Mouse (Mus musculus): Measurements from ENCODE around the gene Gpsm1. TPM values are rescaled to one million over a fixed set of nuclear protein-coding genes. Genes with fewer than 3 reads are reported as not detected.

The Gpsm1 gene
- polyA plus RNA-seq, 1 experiment: 195 TPM

DNA sequence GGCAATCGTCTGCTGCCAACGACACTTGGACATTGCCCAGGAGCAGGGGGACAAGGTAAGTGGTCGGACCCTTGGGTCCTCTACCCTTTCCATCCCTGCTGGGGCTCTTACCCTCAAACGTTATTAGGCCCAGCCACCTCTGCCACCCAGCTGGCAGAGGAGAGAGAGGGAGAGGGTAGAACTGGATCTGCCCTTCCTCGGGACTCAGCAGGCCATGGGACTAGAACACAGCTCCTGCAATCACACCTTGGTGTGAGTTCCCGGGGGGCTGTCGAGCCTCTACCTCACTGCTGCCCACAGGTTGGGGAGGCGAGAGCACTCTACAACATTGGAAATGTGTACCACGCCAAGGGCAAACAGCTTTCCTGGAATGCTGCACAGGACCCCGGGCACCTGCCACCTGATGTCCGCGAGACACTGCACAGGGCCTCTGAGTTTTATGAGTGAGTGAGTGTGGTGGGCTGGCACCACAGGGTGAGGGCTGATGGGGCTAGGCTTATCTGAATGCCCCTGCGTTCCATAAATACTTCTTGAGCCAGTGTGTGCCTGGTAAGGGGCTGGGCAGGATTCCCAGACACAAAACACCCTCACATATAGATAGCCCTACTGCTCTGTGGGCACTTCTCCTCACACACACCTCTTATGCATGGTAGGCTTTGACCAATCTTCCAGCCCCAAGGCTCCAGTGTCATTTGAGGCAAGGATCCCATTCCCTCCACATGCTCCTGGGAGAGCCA, 8.4 kb downstream of the Gpsm1 start:
- DNase-seq (ENCODE audit: low read depth): no peak
- TF ChIP-seq POLR2A (IDR thresholded peaks at IDR 0.05; ENCODE audit: borderline replicate concordance, extremely low read depth, insufficient read depth, insufficient read length, poor library complexity, severe bottlenecking) (no peak), CTCF (IDR thresholded peaks at IDR 0.05; ENCODE audit: borderline replicate concordance, extremely low read depth, insufficient read depth, insufficient read length) (no peak)

DNA sequence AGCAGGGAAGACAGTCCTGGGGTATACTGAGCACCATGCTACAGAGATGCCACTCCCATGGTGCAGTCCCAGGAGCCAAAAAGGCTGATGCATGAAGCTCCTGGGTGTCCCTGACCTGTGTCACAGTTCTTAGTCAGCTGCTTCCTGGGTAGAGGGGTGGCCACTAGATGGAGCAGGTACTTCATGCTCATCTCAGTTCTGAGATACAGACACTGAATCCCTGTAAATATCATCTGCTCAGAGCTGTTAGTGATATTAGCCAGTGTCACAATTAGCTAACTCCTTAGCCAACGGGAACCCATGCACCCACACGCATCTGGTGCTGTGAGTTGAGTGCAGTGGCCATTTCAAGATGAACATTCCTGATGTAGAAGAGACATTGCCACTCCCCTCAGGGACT, 9.6 kb downstream of the Gpsm1 start:
- DNase-seq (ENCODE audit: low read depth): no peak
- peak; percentile 29; the same call in 1 of the 2 replicates for TF ChIP-seq CTCF (IDR thresholded peaks at IDR 0.05; ENCODE audit: borderline replicate concordance, extremely low read depth, insufficient read depth, insufficient read length)
- no peak for TF ChIP-seq POLR2A (IDR thresholded peaks at IDR 0.05; ENCODE audit: borderline replicate concordance, extremely low read depth, insufficient read depth, insufficient read length, poor library complexity, severe bottlenecking)

DNA sequence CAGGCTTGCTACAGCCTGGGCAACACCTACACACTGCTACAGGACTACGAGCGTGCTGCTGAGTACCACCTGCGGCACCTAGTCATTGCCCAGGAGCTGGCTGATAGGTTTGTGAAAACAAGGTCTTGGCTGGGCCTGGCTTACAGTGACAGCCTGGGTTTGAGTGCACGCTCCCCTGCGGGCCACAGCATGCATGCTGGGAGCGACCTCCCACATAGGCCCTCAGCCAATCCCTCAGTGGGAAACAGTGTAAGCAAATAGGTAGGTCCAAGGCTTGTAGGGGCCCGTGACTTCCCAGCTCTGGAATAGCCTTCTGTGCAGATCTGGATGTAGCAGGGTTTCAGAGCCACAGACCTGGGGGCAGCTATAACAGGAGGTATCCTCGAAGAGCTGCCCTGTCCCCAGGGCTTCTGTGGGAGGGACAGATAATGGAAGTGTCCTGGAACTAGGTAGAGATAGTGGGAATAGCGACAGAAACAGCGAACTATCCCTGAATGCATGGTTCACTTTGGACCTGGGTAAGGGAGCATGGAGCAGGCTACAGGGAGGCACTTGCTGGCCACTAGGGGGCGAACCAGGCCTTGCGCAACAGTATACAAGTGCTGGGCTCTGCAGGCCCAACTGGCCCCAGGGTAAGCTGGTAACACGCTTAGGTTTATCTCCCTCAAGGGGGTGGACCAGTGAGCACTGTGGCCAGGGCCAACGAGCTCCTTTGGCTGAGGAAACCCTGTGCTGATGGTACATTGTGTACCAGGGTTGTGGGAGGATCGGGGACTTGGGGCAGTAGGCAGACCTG, 10.3 kb downstream of the Gpsm1 start:
- DNase-seq (ENCODE audit: low read depth): peak; percentile 79
- peak; percentile 92 for TF ChIP-seq CTCF (IDR thresholded peaks at IDR 0.05; ENCODE audit: borderline replicate concordance, extremely low read depth, insufficient read depth, insufficient read length)
- no peak for TF ChIP-seq POLR2A (IDR thresholded peaks at IDR 0.05; ENCODE audit: borderline replicate concordance, extremely low read depth, insufficient read depth, insufficient read length, poor library complexity, severe bottlenecking)

DNA sequence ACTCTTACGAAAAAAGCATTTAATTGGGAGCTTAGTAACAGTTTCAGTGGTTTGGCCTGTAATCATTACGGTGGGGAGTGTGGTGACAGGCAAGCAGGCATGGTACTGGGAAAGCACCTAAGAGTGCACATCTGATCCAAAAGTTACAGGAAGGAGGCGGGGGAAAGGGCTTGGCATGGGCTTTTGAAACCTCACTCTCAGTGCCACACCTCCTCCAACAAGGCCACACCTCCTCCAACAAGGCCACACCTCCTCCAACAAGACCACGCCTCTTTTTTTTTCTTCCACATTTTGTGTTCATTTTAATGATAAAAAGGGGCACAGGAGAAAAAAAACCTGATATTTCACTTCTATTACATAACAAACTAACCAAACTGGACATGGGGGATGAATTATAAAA, 12.5 kb downstream of the Gpsm1 start:
- TF ChIP-seq POLR2A (IDR thresholded peaks at IDR 0.05; ENCODE audit: borderline replicate concordance, extremely low read depth, insufficient read depth, insufficient read length, poor library complexity, severe bottlenecking) (no peak), CTCF (IDR thresholded peaks at IDR 0.05; ENCODE audit: borderline replicate concordance, extremely low read depth, insufficient read depth, insufficient read length) (no peak)
- no peak for DNase-seq (ENCODE audit: low read depth)

DNA sequence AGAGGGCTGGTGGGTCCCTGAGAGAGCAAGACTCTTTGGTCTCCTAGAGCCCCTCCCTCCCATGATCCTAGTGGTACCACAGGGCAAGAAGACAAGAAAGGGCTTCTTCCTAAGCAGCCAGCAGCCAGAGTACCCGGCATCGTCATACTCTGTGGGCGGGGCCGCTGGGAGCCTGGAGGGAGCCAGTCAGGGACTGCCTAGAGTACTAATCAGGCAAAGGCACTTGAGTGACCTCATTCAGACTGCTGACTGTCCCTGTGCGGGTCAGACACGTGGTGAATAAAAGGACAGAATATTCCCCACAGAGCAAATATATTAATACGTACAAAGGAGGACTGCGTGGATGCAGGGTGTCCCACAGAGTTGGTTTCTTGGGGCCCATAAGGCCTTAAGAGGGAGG, 14.1 kb downstream of the Gpsm1 start:
- TF ChIP-seq CTCF (IDR thresholded peaks at IDR 0.05; ENCODE audit: borderline replicate concordance, extremely low read depth, insufficient read depth, insufficient read length) (no peak), POLR2A (IDR thresholded peaks at IDR 0.05; ENCODE audit: borderline replicate concordance, extremely low read depth, insufficient read depth, insufficient read length, poor library complexity, severe bottlenecking) (no peak)
- DNase-seq (ENCODE audit: low read depth): no peak

DNA sequence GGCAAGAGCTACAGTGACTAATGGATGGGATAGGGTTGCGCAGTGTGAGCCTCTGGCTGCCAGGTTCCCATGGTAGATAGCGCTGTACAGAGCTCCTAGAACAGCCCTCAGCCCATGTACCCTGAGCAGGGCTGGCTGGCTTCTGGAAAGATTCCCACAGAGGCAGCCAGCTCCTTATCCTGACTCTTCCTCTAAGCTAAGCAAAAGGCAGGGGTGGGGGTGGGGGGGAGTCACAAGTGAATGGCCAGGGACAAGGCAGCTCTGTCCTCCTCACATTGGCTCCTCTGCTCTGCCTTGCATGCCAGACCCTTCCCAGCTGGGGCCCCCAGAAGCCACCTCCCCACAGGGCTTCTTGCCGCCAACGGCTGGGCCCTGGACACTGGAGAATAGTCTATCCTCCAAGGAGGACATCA, 14.7 kb downstream of the Gpsm1 start:
- DNase-seq (ENCODE audit: low read depth): no peak

DNA sequence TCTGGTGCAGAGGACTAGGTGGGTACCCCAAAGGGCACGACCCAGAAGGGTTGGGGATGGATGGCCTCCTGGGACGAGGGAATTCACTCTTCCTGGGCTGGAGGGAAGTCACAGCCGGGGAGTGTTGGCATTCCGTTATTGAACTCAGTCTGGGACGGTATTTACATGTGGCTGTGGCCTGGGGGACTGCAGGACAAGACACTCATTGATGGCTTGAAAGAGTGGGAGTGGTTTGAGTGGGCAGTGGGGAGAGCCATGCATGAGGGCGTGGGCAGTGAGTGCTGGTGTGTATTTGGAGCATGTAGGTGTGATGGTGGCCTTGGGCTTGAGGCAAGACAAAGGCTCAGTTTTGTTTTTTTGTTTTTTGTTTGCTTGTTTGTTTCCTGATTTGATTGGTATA, 15.4 kb downstream of the Gpsm1 start:
- no peak for DNase-seq (ENCODE audit: low read depth)
- TF ChIP-seq CTCF (IDR thresholded peaks at IDR 0.05; ENCODE audit: borderline replicate concordance, extremely low read depth, insufficient read depth, insufficient read length): no peak
- no peak for TF ChIP-seq POLR2A (IDR thresholded peaks at IDR 0.05; ENCODE audit: borderline replicate concordance, extremely low read depth, insufficient read depth, insufficient read length, poor library complexity, severe bottlenecking)

More for the DNA sequence above, 14.7 kb downstream of the Gpsm1 start:
- no peak for TF ChIP-seq POLR2A (IDR thresholded peaks at IDR 0.05; ENCODE audit: borderline replicate concordance, extremely low read depth, insufficient read depth, insufficient read length, poor library complexity, severe bottlenecking)
- TF ChIP-seq CTCF (IDR thresholded peaks at IDR 0.05; ENCODE audit: borderline replicate concordance, extremely low read depth, insufficient read depth, insufficient read length): no peak

DNA sequence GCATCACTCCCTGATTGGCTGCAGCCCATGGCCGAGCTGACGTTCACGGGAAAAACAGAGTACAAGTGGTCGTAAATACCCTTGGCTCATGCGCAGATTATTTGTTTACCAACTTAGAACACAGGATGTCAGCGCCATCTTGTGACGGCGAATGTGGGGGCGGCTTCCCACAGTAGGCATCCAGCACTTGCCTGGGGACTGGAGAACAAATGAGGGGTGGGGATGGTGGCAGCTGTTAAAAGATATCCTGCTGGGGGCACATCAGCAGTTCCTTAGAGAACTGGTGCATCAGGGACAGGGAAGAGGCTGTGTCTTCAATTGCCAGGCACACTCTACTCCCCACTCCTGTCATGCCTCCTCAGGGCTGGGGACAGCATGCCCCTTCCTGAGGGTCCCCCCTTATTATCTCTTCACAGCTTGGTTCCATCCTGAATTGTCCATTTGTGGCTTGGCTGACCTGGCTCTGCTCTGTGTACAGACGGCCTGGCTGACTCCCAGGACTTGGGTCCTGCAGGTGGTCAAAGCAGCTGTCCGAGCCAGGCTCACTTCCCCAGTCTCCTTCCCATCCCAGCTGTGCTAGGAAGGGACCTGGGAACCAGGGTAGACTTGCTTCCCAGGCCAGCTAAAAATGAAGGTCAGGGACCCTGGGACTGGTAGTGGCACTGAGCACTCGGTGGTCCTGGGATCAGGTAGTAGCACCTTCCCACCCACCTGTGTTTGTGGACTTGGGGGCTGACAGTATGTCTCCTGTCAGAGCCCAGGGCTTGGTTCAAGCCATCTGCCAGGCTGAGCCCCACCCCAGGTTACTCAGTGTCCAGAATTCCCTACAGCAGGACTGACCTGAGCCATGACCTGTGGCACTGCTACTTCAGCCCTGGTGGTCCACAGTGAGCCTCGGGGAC, 23.2 kb downstream of the Gpsm1 start:
- no peak for TF ChIP-seq CTCF (IDR thresholded peaks at IDR 0.05; ENCODE audit: borderline replicate concordance, extremely low read depth, insufficient read depth, insufficient read length)
- no peak for TF ChIP-seq POLR2A (IDR thresholded peaks at IDR 0.05; ENCODE audit: borderline replicate concordance, extremely low read depth, insufficient read depth, insufficient read length, poor library complexity, severe bottlenecking)
- DNase-seq (ENCODE audit: low read depth): no peak

DNA sequence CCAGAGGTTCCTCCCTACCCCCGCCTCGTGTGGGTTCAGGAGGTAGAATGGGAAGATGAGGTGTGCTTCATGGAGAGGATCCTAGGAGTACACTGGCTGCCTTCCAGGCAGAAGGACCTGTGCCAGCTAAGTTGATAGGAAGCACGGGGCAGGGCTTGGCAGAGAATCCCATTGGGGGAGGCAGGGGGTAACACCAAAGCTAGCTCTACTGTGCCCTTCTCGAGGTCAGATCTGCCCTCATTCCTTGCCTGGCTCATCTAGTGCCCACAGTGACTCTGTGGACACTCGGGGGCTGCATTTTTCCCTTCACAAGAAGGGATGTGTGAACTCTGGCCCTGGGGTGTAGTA, 23.9 kb downstream of the Gpsm1 start:
- TF ChIP-seq POLR2A (IDR thresholded peaks at IDR 0.05; ENCODE audit: borderline replicate concordance, extremely low read depth, insufficient read depth, insufficient read length, poor library complexity, severe bottlenecking): no peak
- no peak for TF ChIP-seq CTCF (IDR thresholded peaks at IDR 0.05; ENCODE audit: borderline replicate concordance, extremely low read depth, insufficient read depth, insufficient read length)
- no peak for DNase-seq (ENCODE audit: low read depth)

DNA sequence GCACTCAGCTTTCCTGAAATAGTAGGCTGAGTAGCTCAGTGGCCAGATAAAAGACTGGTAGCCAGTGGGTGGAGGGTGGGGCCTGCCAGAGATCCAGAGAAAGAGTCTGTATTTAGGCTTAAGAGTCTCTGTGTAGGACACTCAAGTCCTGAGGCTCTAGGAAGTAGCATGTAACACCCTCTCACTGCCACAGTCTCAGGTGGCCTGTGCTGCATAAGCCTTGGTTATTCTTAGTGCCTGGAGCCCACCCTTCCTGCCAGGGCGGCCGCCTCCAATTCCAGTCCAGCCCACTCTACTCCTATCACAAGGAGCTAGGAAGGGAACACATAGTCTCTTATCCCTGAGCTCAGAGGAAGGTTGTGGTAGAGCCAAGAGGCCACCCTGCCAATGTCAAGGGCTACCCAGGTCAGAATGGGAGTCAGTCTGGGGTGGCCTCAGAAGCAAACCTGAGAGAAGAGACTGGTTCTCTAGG, 26.2 kb downstream of the Gpsm1 start:
- no peak for TF ChIP-seq POLR2A (IDR thresholded peaks at IDR 0.05; ENCODE audit: borderline replicate concordance, extremely low read depth, insufficient read depth, insufficient read length, poor library complexity, severe bottlenecking)
- no peak for TF ChIP-seq CTCF (IDR thresholded peaks at IDR 0.05; ENCODE audit: borderline replicate concordance, extremely low read depth, insufficient read depth, insufficient read length)
- DNase-seq (ENCODE audit: low read depth): no peak

DNA sequence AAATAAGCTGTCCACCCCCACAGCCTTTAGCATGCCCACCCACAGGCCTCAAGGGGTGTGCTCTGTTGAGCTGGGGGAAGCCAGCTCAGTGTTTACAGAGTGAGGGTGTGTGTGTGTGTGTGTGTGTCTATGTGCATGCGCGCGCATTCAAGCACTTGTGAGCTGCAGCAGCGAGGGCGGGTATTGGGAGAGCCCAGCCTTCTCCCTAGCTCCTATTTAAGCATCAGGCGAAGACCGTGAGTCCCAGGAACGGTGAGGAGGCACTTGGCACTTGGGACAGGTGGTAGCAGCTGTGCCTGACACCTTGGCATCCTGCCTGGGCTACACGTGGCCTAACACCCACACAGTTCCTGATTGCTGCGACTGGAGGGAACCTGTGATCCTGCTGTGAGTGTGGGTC, 26.7 kb downstream of the Gpsm1 start:
- TF ChIP-seq POLR2A (IDR thresholded peaks at IDR 0.05; ENCODE audit: borderline replicate concordance, extremely low read depth, insufficient read depth, insufficient read length, poor library complexity, severe bottlenecking) (no peak), CTCF (IDR thresholded peaks at IDR 0.05; ENCODE audit: borderline replicate concordance, extremely low read depth, insufficient read depth, insufficient read length) (no peak)
- DNase-seq (ENCODE audit: low read depth): peak; percentile 53
